Mouse (Mus musculus): ENCODE results near the gene Mfsd14b. TPM values are rescaled to one million over a fixed set of nuclear protein-coding genes. Genes with fewer than 3 reads are reported as not detected.

Gene Mfsd14b
- 1 to 10 TPM; 6.6 to 9.4 TPM for total RNA-seq (2021)
- long read RNA-seq, experiment 1, transcript Mfsd14b-203 (12 exons, 3,832 nt): major isoform, 21 of 24 reads
- long read RNA-seq, experiment 1, partial matches to known transcripts: 1 of 24 reads
- long read RNA-seq, experiment 1, other reads (novel, unspliced or antisense): 2 of 24 reads
- long read RNA-seq, experiment 2, transcript Mfsd14b-203 (12 exons, 3,832 nt): major isoform, 16 of 18 reads
- long read RNA-seq, experiment 2, partial matches to known transcripts: 0 of 18 reads
- long read RNA-seq, experiment 2, other reads (novel, unspliced or antisense): 1 of 18 reads

DNA sequence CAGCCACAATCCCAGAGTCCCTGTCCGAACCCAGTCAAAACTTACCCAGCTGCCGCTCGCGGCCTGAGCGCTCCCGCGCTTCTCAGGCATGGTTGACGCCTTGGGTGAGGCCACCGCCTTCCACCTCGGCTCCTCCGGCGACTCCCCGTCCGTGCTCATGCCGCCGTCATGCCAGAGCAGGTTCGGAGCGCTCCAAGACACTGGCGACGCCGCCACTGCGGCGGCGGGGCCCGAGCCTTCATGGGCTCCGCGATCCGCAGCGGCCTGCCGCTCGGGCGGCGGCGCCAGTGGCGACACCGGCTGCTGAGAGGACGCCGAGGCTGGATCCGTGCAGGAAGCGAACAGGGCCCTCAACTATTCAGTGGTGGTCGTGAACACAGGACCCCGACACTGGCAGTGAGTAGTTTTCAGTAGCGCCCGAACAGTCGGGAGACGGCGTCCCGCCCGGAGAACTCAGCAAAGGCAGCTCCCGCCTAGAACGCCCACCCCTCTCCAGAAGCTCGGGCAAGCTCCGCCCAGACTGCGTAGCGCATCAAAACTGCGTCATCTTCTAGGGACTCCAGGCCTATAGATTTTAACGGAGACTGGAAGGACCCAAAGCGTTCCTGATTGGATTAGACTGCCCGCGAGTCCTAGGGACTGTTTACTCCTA is at the start of gene Mfsd14b:
Mfsd14b (minus strand) TSS at position 517 of the 652 bp plus-strand sequence.
- peak; percentile 88 for DNase-seq (ENCODE audit: low spot score)

DNA sequence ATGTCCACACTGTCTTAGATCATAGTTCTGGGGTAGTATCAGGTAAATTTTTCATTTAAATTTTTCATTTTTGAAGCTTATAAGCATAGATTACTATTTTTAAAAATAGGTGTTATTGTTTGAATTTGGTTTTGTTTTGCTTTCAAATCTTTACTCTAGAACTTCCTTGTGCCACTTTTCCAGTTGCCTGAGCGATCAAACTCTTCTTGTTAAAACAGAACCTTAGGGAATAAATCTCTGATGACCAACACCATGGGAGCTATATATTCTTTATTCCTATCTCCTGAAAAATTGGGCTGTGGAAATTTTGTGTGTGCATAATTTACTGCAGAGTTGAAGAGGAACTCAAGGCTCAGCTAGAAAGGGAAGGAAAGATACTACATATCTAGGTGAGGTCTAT is 37.2 kb upstream of the Mfsd14b start, which contains the start of gene Olfr466:
Olfr466 (plus strand) TSS at position 301 of the 400 bp plus-strand sequence.
- DNase-seq (ENCODE audit: low spot score): no peak

DNA sequence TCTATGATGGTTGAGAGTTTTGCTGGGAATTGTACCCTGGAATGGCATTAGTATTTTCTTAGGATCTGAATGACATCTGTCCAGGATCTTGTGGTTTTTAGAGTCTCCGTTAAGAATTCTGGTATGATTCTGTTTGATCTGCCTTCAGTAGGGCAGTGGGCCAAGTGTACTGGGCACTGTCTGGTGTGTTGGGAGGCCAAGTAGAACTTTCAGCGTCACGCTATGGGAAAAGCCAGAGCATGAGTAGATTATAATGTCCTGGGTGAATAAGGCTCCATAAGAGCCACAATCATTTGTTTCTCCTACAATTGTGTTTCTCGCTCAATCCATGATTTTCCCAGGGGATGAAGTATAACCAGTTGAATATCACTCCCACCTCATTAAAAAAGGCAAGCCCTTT is 25.0 kb upstream of the Mfsd14b start, which contains the start of gene Olfr465-ps1:
Olfr465-ps1 (plus strand) TSS at position 301 of the 400 bp plus-strand sequence.
- DNase-seq (ENCODE audit: low spot score): no peak

DNA sequence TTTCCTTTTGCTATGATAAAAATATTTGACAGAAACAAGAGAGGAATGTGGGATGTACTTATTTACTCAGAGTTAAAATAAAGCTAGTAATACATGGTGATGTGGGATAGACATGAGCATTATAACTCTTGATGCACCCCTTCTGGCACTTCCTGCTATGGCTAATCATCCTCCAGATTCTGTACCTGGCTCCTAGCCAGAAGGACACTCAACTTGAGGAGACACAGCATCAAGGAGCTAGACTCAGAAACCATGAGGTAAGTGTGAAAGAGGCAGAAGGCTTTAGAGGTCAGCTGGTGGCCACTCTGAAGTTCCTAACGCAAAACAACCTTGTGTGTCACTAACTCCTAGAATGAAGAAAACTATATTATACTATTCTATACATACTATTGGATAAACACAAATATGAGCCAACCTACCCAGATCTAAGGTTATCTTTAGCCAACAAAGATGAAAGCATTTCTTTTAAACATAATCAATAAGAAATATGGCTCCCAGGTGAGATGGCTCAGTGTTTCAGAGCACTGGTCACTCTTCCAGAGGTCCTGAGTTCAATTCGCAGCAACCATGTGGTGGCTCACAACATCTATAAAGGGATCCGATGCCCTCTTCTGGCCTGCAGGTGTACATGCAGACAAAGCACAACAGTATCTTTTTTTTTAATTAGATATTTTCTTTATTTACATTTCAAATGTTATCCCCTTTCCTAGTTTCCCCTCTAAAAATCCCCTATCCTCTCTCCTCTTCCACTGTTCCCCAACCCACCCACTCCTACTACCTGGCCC is 14.5 kb upstream of the Mfsd14b start:
- DNase-seq (ENCODE audit: low spot score): no peak

DNA sequence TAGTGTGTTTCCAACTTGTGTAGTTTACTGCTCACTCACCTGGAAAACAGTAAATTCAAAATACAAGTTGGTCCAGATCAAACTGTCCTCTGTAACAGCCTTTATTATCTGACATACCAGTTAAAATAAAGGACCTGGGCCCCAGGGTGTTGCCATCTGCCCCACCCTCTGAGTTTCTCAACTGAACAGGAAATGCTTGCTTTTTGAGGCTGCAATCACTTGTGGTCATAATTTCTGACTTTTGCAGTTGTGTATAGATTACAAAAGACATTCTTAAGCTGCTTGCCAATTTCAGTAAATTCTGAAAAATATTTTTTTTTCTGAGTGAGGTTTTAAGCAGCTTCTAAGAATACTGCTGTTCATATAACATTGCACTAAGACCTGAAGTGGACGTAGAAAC is 9.3 kb upstream of the Mfsd14b start:
- DNase-seq (ENCODE audit: low spot score): no peak

DNA sequence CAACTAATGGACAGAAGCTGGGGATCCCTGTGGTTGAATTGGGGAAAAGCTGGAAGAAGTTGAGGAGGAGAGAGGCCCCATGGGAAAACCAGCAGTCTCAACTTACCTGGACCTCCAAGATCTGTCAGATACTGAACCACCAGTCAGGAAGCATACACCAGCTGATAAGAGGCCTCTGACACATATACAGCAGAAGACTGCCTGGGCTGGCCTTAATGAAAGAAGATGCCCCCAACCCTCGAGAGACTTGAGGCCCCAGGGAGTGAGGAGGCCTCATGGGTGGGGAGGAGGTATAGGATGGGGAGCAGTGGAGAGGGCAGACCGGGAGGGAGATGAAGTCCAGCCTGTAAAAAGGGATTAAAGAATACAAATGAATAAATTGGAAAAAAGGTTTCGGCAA is 8.2 kb upstream of the Mfsd14b start:
- no peak for DNase-seq (ENCODE audit: low spot score)

DNA sequence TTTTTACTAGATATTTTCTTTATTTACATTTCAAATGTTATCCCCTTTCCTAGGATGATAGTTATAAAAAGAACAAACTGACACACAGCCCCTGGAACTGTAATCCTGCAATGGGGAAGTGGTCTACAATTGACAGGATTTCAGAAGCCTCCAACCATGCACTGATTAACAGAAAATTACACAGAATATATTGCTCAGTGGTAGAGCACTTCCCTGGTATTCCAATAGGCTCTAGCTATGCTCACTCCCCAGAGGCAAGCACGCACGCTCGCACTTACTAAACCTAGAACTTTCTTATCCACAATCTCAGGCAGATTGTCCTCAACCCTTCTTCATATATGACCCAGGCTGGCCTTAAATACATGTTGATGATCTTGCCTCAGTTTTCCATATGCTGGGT is 464 bp upstream of the Mfsd14b start:
- no peak for DNase-seq (ENCODE audit: low spot score)

DNA sequence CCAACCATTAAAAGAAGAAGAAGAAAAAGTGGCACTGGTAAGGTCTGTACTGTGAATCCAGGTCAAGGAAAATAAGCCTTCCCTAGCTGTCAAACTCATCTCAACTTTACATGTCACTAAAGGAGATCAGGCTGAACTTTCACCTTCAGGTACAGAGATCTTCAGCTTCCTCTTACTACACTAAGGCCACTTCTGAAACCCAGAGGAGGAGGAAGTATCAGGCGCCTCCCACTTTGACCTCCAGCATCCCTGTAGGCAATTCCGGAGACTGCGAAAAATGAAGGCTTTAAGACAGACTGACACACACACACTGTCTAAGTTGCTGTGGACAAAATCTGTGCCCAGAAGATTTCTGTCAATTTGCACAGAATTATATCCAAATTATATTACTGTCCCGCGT is 814 bp downstream of the Mfsd14b start:
- peak; percentile 9 for DNase-seq (ENCODE audit: low spot score)

DNA sequence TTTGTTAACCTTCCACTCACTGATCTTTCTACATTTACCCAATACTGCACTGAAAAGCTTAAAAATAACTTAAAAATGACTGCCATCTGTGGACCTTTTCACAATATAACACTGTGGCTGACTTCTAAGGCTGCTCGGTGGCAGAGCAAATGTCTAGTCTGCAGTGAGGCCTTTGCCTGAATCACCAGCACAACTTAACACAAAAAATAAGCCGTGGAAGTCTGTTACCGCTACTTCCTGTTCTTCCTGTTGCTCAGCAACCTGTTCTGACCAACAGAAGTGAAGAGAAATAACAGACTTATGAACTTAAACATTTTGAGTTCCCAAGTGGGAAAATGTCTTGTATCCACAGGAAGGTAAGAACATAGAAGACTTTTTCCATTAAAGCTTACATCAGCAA is 11.5 kb downstream of the Mfsd14b start:
- DNase-seq (ENCODE audit: low spot score): no peak

DNA sequence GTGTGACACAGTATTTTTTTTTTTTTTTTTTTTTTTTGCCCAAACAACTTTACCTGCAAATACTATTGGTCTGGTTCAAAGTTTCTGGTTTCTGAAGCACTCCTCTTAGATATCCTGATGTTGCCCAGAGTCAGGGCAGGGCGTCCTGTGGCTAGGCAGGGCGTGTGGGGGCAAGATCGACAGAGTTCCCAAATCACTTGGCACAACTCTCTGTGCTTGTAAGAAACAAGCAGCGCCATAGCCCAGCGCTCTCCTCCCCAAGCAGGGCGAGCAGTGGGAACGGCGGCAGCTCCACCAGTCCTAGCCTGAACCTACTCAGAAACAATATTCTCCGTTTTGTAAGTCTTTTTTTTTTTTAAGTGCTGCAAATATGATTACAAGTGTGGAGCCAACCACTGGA is 12.1 kb downstream of the Mfsd14b start:
- no peak for DNase-seq (ENCODE audit: low spot score)

DNA sequence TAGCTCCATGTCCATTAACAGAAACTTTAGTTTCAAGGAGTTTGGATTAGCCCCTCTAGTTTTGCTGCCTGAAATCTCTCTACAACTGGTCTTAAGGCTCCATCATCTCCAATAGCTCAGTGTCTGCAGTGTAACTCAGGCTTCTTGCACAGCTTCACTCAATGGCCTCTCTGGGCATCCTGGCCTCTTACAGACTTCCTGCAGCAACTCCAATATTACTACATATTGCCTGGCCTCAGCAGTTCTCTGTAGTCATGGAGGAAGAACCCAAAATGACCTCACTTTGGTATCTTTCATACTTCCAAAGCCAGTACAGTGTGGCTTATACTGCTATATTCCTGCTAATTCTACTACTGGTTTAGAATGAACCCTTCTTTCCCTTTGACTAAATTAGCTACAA is 15.8 kb downstream of the Mfsd14b start:
- no peak for DNase-seq (ENCODE audit: low spot score)

DNA sequence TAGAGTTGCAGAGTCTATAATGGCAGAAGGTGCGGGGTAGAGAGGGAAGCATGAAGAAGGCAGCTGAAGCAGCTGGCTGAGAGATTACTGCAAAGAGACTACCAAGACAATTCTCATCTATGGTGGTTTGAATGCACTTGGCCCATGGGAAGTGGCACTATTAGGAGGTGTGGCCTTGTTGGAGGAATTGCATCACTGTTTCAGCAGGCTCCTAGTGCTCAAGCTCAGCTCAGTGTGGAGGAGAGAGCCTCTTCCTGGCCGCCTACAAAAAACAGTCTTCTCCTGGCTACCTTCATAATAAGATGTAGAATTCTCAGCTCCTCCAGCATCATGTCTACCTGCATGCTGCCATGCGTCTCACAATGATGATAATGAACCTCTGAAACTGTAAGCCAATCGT is 16.9 kb downstream of the Mfsd14b start:
- no peak for DNase-seq (ENCODE audit: low spot score)

DNA sequence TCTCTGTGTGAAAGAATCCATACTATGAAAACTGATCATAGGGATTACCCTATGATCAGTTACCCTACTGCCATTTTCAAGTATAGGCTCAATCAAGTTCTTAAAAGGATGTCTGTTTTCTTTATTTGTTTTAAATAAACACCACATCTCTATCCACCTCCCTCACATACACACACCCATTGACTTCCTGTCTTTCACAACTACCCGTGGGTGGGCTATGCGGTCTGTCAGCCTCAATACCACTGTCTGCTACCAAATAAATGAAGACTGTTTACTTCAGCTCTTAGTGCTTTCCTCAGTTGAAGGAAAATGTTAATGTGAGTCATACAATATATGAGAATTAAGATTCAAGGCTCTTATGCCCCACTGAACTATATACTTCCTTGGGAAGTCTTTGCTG is 42.8 kb downstream of the Mfsd14b start:
- DNase-seq (ENCODE audit: low spot score): no peak

DNA sequence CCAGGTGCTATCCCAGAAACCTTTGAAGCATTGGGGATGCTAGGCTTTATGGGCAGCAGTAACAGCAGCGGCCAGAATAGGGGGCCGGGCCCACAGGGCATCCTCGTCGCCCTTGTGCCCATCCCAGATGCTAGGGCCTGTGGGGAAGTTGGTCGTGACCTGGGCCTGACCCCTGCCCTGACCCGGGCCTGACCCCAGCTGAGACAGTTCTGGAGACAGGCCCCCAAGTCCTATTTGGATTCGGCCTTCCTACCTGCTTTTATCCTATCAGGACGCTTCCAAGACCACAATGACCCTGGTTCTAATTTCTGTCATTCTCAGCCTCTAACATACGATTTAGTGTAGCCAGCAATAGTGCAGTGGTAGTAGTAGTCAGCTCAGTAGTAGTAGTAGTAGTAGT is 60.1 kb downstream of the Mfsd14b start, which contains the start of gene Prss47:
Prss47 (minus strand) TSS at position 101 of the 400 bp plus-strand sequence.
- DNase-seq (ENCODE audit: low spot score): no peak

DNA sequence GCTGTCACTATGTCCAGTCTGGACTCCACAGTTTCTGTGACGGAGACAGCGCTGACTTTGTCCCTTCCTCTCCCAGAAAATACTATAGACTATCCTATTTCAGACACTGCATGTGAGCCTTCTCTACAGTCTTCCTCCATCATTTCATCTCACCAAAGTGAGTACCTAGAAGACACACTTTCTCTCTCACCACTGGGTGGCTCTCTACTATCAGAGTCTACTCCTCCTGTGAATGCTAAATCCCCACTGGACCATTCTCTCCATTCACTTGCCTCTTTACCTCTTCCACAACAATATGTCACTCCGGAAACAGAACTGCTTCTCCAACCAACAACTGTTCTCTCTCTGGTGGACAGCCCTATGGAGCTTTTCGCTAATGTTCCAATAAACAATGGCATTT is 77.7 kb downstream of the Mfsd14b start:
- no peak for DNase-seq (ENCODE audit: low spot score)

DNA sequence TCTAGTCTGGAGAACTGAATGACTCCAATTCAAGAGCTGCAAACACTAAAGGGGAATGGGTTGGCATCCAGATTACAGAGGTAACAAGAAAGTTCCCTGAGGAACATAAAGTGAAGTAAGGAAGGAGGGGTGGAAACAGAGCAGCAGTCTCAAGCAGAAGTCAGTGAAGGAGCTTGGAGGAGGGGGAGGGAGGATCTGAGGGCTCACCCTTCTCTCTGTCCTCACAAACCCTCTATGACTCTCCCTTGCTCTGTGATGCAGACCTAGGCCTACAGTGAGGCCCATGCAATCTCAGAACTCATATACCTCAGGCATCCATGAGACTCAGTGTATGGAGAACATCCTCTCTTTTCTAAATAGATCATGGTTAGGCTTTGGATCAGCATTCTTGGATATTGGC is 80.0 kb downstream of the Mfsd14b start, which contains the start of gene Spata31d1c:
Spata31d1c (plus strand) TSS at position 301 of the 400 bp plus-strand sequence.
- DNase-seq (ENCODE audit: low spot score): no peak

Other genes with a start within 250 kb of the Mfsd14b start
- not detected for gene Cntnap3, start 209.0 kb downstream of the Mfsd14b start, total RNA-seq (2021)
- not detected for gene Spata31, start 195.6 kb downstream of the Mfsd14b start, total RNA-seq (2021)
- gene Spata31d1c, start 79.9 kb downstream of the Mfsd14b start, total RNA-seq (2021): not detected
- gene Prss47, start 60.2 kb downstream of the Mfsd14b start, total RNA-seq (2021): not detected
- not detected for gene Olfr465-ps1, start 25.1 kb upstream of the Mfsd14b start, total RNA-seq (2021)
- not detected for gene Olfr466, start 37.3 kb upstream of the Mfsd14b start, total RNA-seq (2021)
- gene Nlrp4f, start 93.0 kb upstream of the Mfsd14b start, total RNA-seq (2021): under 1 TPM in 1 of 2 experiments, not detected in 1; 0.16 TPM
- not detected for gene Gm10775, start 146.6 kb upstream of the Mfsd14b start, total RNA-seq (2021)
- 1 to 10 TPM; 8.0 to 9.0 TPM for gene Zfp369, start 165.8 kb upstream of the Mfsd14b start, total RNA-seq (2021)